Mouse (Mus musculus): ENCODE measurements around the gene Nsrp1.

DNA sequence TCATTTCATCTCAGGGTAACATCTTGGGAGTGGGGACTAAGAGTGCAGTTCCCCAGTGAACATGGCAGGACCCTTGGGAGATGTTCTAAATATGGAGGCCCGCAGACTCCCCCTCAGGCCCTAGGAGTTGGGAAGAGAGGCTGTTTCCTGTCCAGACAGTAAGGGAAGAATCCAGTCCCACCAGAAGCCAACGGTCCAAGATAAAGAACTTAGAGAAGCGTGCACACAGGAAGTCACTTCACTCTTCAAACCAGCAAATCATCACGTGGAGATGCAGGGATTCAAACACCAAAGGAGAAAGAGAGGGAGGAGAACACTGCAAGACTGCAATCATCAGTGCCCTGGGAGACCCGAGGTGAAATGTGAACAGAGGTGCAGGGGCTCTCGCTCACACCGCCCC lies 18.8 kb upstream of the Nsrp1 start:
- no peak for TF ChIP-seq CTCF (IDR thresholded peaks at IDR 0.05; ENCODE audit: low read depth)
- no peak for TF ChIP-seq EP300 (optimal IDR thresholded peaks at IDR 0.05)
